8 mouse cellular contexts compared by ENCODE assay signal in genomic region chr14:103069465-103069863, GRCm38 (mm10). TPM values are rescaled to one million over a fixed set of nuclear protein-coding genes. Genes with fewer than 3 reads are reported as not detected.
DNase-seq lines count a peak whose midpoint lies in the region; ATAC-seq and TF ChIP-seq lines count a peak whose summit lies in the region.

No protein-coding gene starts in this region.

- ATAC-seq in forebrain, embryonic 15.5 days (replicated peaks) = no peak
- ATAC-seq in liver, embryonic 15.5 days (ENCODE audit: insufficient read depth) = peak; percentile 0; the same call in 1 of the 2 replicates

- peak overlapping the region; percentile 96 for H3K27ac ChIP-seq in gastrocnemius, adult 2 months
- H3K27ac ChIP-seq in forebrain, embryonic 15.5 days (replicated peaks) = peak overlapping the region; percentile 66
- H3K27ac ChIP-seq in liver, embryonic 15.5 days (replicated peaks) = peak overlapping the region; percentile 99

- intact Hi-C loops in gastrocnemius, adult 2 months (cut with DNase I) = loop anchor here (5.0 kb wide), 1 partner anchor 468 kb away; no protein-coding TSS in a partner anchor
- intact Hi-C loops in gastrocnemius, postnatal 36 days (cut with DNase I) = loop anchor here (10.0 kb wide), 1 partner anchor 465 kb away; no protein-coding TSS in a partner anchor

- H3K4me3 ChIP-seq in gastrocnemius, adult 2 months = peak overlapping the region; percentile 78
- peak overlapping the region; percentile 91 for H3K4me3 ChIP-seq in E14TG2a.4 (replicated peaks; ENCODE audit: low read length)
- H3K4me3 ChIP-seq in forebrain, embryonic 15.5 days = peak overlapping the region; percentile 76
- H3K4me3 ChIP-seq in liver, embryonic 15.5 days (replicated peaks) = peak overlapping the region; percentile 81

- no peaks in the 10 kb centered on the region for H3K27me3 ChIP-seq in E14TG2a.4 (ENCODE audit: insufficient read depth, low read length)
- no peaks in the 10 kb centered on the region for H3K27me3 ChIP-seq in forebrain, embryonic 15.5 days
- no peaks in the 10 kb centered on the region for H3K27me3 ChIP-seq in liver, embryonic 15.5 days

- H3K4me1 ChIP-seq in E14TG2a.4 (replicated peaks; ENCODE audit: low read depth, low read length) = peaks cover 41% of the 10 kb centered on the region
- H3K4me1 ChIP-seq in forebrain, embryonic 15.5 days = peaks cover 10% of the 10 kb centered on the region
- peaks cover 24% of the 10 kb centered on the region for H3K4me1 ChIP-seq in liver, embryonic 15.5 days (replicated peaks)

- no peak for TF ChIP-seq CTCF in gastrocnemius, adult 2 months (IDR thresholded peaks at IDR 0.05)
- TF ChIP-seq CTCF in E14TG2a.4 (conservative IDR thresholded peaks at IDR 0.05; ENCODE audit: low read length) = no peak

- H3K36me3 ChIP-seq in E14TG2a.4 (ENCODE audit: insufficient read depth, low read length) = peaks cover 28% of the 10 kb centered on the region
- H3K36me3 ChIP-seq in forebrain, embryonic 15.5 days = 0 out of 2 replicates have a peak, but pooled peaks cover 2% of the 10 kb centered on the region
- H3K36me3 ChIP-seq in liver, embryonic 15.5 days (replicated peaks) = peaks cover 28% of the 10 kb centered on the region

- WGBS in forebrain, embryonic 15.5 days = 10% methylated on average over 12 of the region's 12 CpGs
- WGBS in liver, embryonic 15.5 days (ENCODE audit: insufficient replicate concordance) = 21% methylated on average over 12 of the region's 12 CpGs

- DNase-seq in gastrocnemius, adult 2 months = no peak
- no peak for DNase-seq in gastrocnemius, postnatal 36 days
- no peak for DNase-seq in yolk sac, embryonic 10.5 days (ENCODE audit: low spot score)
- no peak for DNase-seq in right cerebral cortex, postnatal 36 days (ENCODE audit: low spot score in 2 of 2)
- no peak for DNase-seq in thymus, postnatal 36 days

- H3K9ac ChIP-seq in forebrain, embryonic 15.5 days (replicated peaks) = peak overlapping the region; percentile 62
- H3K9ac ChIP-seq in liver, embryonic 15.5 days = peak overlapping the region; percentile 80

- H3K9me3 ChIP-seq in E14TG2a.4 (ENCODE audit: low read length) = no peaks in the 10 kb centered on the region
- no peaks in the 10 kb centered on the region for H3K9me3 ChIP-seq in forebrain, embryonic 15.5 days
- H3K9me3 ChIP-seq in liver, embryonic 15.5 days (replicated peaks) = no peaks in the 10 kb centered on the region

- H3K4me2 ChIP-seq in forebrain, embryonic 15.5 days (replicated peaks) = peak overlapping the region; percentile 87
- H3K4me2 ChIP-seq in liver, embryonic 15.5 days = peak overlapping the region; percentile 91

RNA-seq across cellular contexts. Expression of gene Cln5, which starts 0.6 kb away (rescaled TPM):
- total RNA-seq in gastrocnemius, adult 2 months (2021) = 10 to 100 TPM; 12.6 to 14.4 TPM
- total RNA-seq in gastrocnemius, postnatal 36 days (2021) = 1 to 10 TPM; 8.7 to 8.9 TPM
- 9.0 and 9.8 TPM in 2 replicates for polyA plus RNA-seq in forebrain, embryonic 15.5 days (2015; fragmentation: Nextera tagmentation; extraction: Ambion mirVana)
- polyA plus RNA-seq in liver, embryonic 15.5 days (2015; fragmentation: Nextera tagmentation; extraction: Ambion mirVana) = 18.0 and 18.1 TPM in 2 replicates

RNA-seq across cellular contexts. Expression of gene Acod1, which starts 22.7 kb away (rescaled TPM):
- total RNA-seq in gastrocnemius, adult 2 months (2021) = not detected
- total RNA-seq in gastrocnemius, postnatal 36 days (2021) = not detected
- not detected in 2 replicates for polyA plus RNA-seq in forebrain, embryonic 15.5 days (2015; fragmentation: Nextera tagmentation; extraction: Ambion mirVana)
- 0.03 and 0.06 TPM in 2 replicates for polyA plus RNA-seq in liver, embryonic 15.5 days (2015; fragmentation: Nextera tagmentation; extraction: Ambion mirVana)

RNA-seq across cellular contexts. Expression of gene Fbxl3, which starts 29.9 kb away (rescaled TPM):
- total RNA-seq in gastrocnemius, adult 2 months (2021) = 10 to 100 TPM; 54.1 to 54.3 TPM
- total RNA-seq in gastrocnemius, postnatal 36 days (2021) = 10 to 100 TPM; 45.2 to 47.0 TPM
- 25.2 and 30.3 TPM in 2 replicates for polyA plus RNA-seq in forebrain, embryonic 15.5 days (2015; fragmentation: Nextera tagmentation; extraction: Ambion mirVana)
- 12.7 and 13.7 TPM in 2 replicates for polyA plus RNA-seq in liver, embryonic 15.5 days (2015; fragmentation: Nextera tagmentation; extraction: Ambion mirVana)
